Mouse (Mus musculus) MEL (cell line): Measurements from ENCODE around the gene Bptf. TPM values are rescaled to one million over a fixed set of nuclear protein-coding genes. Genes with fewer than 3 reads are reported as not detected.
"Not testable (repeated sequence)": the region's sequence is repeated elsewhere in the genome, so short reads cannot be mapped to it uniquely, and the experiment has no call there.

Experiments used
- DNase-seq: peaks from one replicate; pipeline ENCODE4 v3.0.0; 2011; ENCODE audit warnings: low read depth, low spot score
- H3K27ac ChIP-seq: 2 replicates; pipeline ENCODE4 v1.5.1; 2012; ENCODE audit warnings: low read depth, mild to moderate bottlenecking, control low read depth, low read length, moderate library complexity; ENCODE audit not compliant: control insufficient read depth
- H3K27me3 ChIP-seq, 2 experiments: fragments of 150-350 bp in 1 of 2; sonication (generic) in 1 of 2; 2 replicates each; pipeline ENCODE4 v1.6.1; 2012; ENCODE audit warnings: low read length in 2 of 2, mild to moderate bottlenecking in 2 of 2, improper control_type of control experiment in 1 of 2, moderate library complexity in 1 of 2; ENCODE audit not compliant: insufficient read depth in 2 of 2, control insufficient read depth in 1 of 2
- H3K36me3 ChIP-seq, 2 experiments: 2 replicates each; pipeline ENCODE4 v1.6.1; 2012 to 2014; ENCODE audit warnings: low read length in 2 of 2, improper control_type of control experiment in 1 of 2, inconsistent platforms in 1 of 2, mild to moderate bottlenecking in 1 of 2; ENCODE audit not compliant: insufficient read depth in 2 of 2, control insufficient read depth in 1 of 2
- H3K4me1 ChIP-seq, 2 experiments: fragments of 150-350 bp in 1 of 2; sonication (generic) in 1 of 2; 2 replicates each; pipeline ENCODE4 v1.6.1; 2012; ENCODE audit warnings: low read length in 2 of 2, improper control_type of control experiment in 1 of 2, mild to moderate bottlenecking in 1 of 2; ENCODE audit not compliant: insufficient read depth in 2 of 2, control insufficient read depth in 1 of 2
- H3K4me3 ChIP-seq, 2 experiments: fragments of 150-350 bp in 1 of 2; sonication (generic) in 1 of 2; 2 replicates each; pipeline ENCODE4 v1.5.1; 2012; ENCODE audit warnings: low read depth in 2 of 2, low read length in 2 of 2, mild to moderate bottlenecking in 2 of 2, moderate library complexity in 2 of 2, control low read depth in 1 of 2, improper control_type of control experiment in 1 of 2; ENCODE audit not compliant: control insufficient read depth in 1 of 2, insufficient read depth in 1 of 2
- H3K79me2 ChIP-seq: 2 replicates; pipeline ENCODE4 v1.6.1; 2012; ENCODE audit warnings: mild to moderate bottlenecking, low read length, moderate library complexity; ENCODE audit not compliant: control insufficient read depth, poor library complexity, insufficient read depth
- H3K9ac ChIP-seq: 2 replicates; pipeline ENCODE4 v1.6.1; 2012; ENCODE audit warnings: low read depth, mild to moderate bottlenecking, control low read depth, low read length, moderate library complexity; ENCODE audit not compliant: control insufficient read depth, poor library complexity, severe bottlenecking
- H3K9me3 ChIP-seq: fragments of 150-350 bp; sonication (generic); replicated peaks from 2 replicates; pipeline ENCODE4 v1.6.1; 2012; ENCODE audit warnings: mild to moderate bottlenecking, low read length, improper control_type of control experiment, moderate library complexity; ENCODE audit not compliant: insufficient read depth
- CHD2 ChIP-seq: IDR thresholded peaks from 2 replicates; pipeline ENCODE4 v1.6.1; 2011; ENCODE audit warnings: low read length, improper control_type of control experiment
- CTCF ChIP-seq, 3 experiments: IDR thresholded peaks in 2 of 3; conservative IDR thresholded peaks in 1 of 3; 2 replicates each; pipeline ENCODE4 v1.5.1; 2011 to 2012; ENCODE audit warnings: low read length in 3 of 3, low read depth in 2 of 3, mild to moderate bottlenecking in 2 of 3, improper control_type of control experiment in 1 of 3, inconsistent platforms in 1 of 3, mixed read lengths in 1 of 3, moderate library complexity in 1 of 3; ENCODE audit not compliant: control insufficient read depth in 1 of 3, insufficient read depth in 1 of 3, poor library complexity in 1 of 3, severe bottlenecking in 1 of 3
- ELF1 ChIP-seq: IDR thresholded peaks from 2 replicates; pipeline ENCODE4 v1.6.1; 2014; ENCODE audit warnings: low read depth, mild to moderate bottlenecking, inconsistent platforms, low read length, improper control_type of control experiment, moderate library complexity
- ETS1 ChIP-seq: IDR thresholded peaks from 2 replicates; pipeline ENCODE4 v1.6.1; 2012; ENCODE audit warnings: low read depth, mild to moderate bottlenecking, inconsistent platforms, low read length, improper control_type of control experiment, moderate library complexity
- JUND ChIP-seq: IDR thresholded peaks from 2 replicates; pipeline ENCODE4 v1.6.1; 2011; ENCODE audit warnings: low read depth, mild to moderate bottlenecking, improper control_type of control experiment, low read length
- MAX ChIP-seq: IDR thresholded peaks from 2 replicates; pipeline ENCODE4 v1.6.1; 2011; ENCODE audit warnings: low read length, improper control_type of control experiment
- MAZ ChIP-seq: IDR thresholded peaks from 2 replicates; pipeline ENCODE4 v1.6.1; 2012; ENCODE audit warnings: low read depth, mild to moderate bottlenecking, inconsistent platforms, low read length, improper control_type of control experiment
- MEF2A ChIP-seq: IDR thresholded peaks from 2 replicates; pipeline ENCODE4 v1.6.1; 2014; ENCODE audit warnings: low read depth, mild to moderate bottlenecking, inconsistent platforms, low read length, improper control_type of control experiment; ENCODE audit not compliant: poor library complexity, insufficient replicate concordance, severe bottlenecking; ENCODE audit errors: extremely low read depth
- MYC ChIP-seq: IDR thresholded peaks from 2 replicates; pipeline ENCODE4 v1.6.1; 2011; ENCODE audit warnings: low read depth, mild to moderate bottlenecking, low read length, improper control_type of control experiment, moderate library complexity
- POLR2A ChIP-seq, 2 experiments: IDR thresholded peaks; 2 replicates each; pipeline ENCODE4 v1.6.1; 2011 to 2012; ENCODE audit warnings: low read length in 2 of 2, mild to moderate bottlenecking in 2 of 2, control low read depth in 1 of 2, improper control_type of control experiment in 1 of 2, low read depth in 1 of 2, moderate library complexity in 1 of 2; ENCODE audit not compliant: control insufficient read depth in 1 of 2, insufficient read depth in 1 of 2, poor library complexity in 1 of 2
- POLR2AphosphoS5 ChIP-seq: IDR thresholded peaks from 2 replicates; pipeline ENCODE4 v1.6.1; 2012; ENCODE audit warnings: low read depth, borderline replicate concordance, mild to moderate bottlenecking, inconsistent platforms, low read length, moderate library complexity, mixed read lengths
- RAD21 ChIP-seq: IDR thresholded peaks from 2 replicates; pipeline ENCODE4 v1.6.1; 2011; ENCODE audit warnings: mild to moderate bottlenecking, low read depth, low read length, improper control_type of control experiment
- RCOR1 ChIP-seq: IDR thresholded peaks from 2 replicates; pipeline ENCODE4 v1.6.1; 2012; ENCODE audit warnings: low read depth, mild to moderate bottlenecking, inconsistent platforms, low read length, improper control_type of control experiment
- SIN3A ChIP-seq: IDR thresholded peaks from 2 replicates; pipeline ENCODE4 v1.6.1; 2012; ENCODE audit warnings: low read length, improper control_type of control experiment, inconsistent platforms
- SMC3 ChIP-seq: IDR thresholded peaks from 2 replicates; pipeline ENCODE4 v1.6.1; 2011; ENCODE audit warnings: low read depth, low read length, improper control_type of control experiment
- TAL1 ChIP-seq: IDR thresholded peaks from 2 replicates; pipeline ENCODE4 v1.6.1; 2012; ENCODE audit warnings: mild to moderate bottlenecking, inconsistent platforms, low read length, moderate library complexity, mixed read lengths
- UBTF ChIP-seq: IDR thresholded peaks from 2 replicates; pipeline ENCODE4 v1.6.1; 2012; ENCODE audit warnings: low read depth, mild to moderate bottlenecking, inconsistent platforms, low read length, improper control_type of control experiment, moderate library complexity, borderline replicate concordance; ENCODE audit not compliant: insufficient read depth
- ZKSCAN1 ChIP-seq: IDR thresholded peaks from 2 replicates; pipeline ENCODE4 v1.6.1; 2012; ENCODE audit warnings: low read depth, mild to moderate bottlenecking, inconsistent platforms, low read length, improper control_type of control experiment, moderate library complexity
- polyA plus RNA-seq, 2 experiments: library from polyadenylated mRNA; stranded (reverse) in 1 of 2; unstranded in 1 of 2; fragments of >175 nt in 1 of 2; fragments of >200 nt in 1 of 2; gene quantifications; 2 replicates each; pipeline versions ENCODE4 v1.2.1 to v1.2.4; 2012; ENCODE audit warnings: low replicate concordance in 2 of 2, low read depth in 1 of 2; ENCODE audit not compliant: insufficient read length in 2 of 2, insufficient read depth in 1 of 2, missing spikeins in 1 of 2
- total RNA-seq: library from RNA; depleted of rRNA; stranded (reverse); fragments of 300-350 nt; gene quantifications from 2 replicates; pipeline ENCODE4 v1.2.3, GENCODE M21; 2012

Gene Bptf
- total and polyA plus RNA-seq, 3 experiments, result 27.5 to 55.4 (median 52.7) TPM

GRCm38 (mm10) chr11:107063067-107063466, 68.9 kb downstream of the Bptf start:
- no peaks in the 10 kb centered on the region for H3K9me3 ChIP-seq
- no peaks in the 10 kb centered on the region for H3K79me2 ChIP-seq
- peaks cover 0 to 35% of the 10 kb centered on the region in 2 experiments; a peak in 2 of 4 replicates for H3K36me3 ChIP-seq
- H3K9ac ChIP-seq, result no peak overlapping the region
- H3K4me3 ChIP-seq, result no peak overlapping the region
- TF ChIP-seq RAD21 (no peak), ETS1 (no peak), MAX (no peak), CHD2 (no peak), CTCF (IDR thresholded peaks at IDR 0.05 in 2 of 3, conservative IDR thresholded peaks at IDR 0.05 in 1 of 3; ENCODE audit: control insufficient read depth in 1 of 3, insufficient read depth in 1 of 3, low read depth in 2 of 3, low read length in 3 of 3, poor library complexity in 1 of 3, severe bottlenecking in 1 of 3) (no peak), SMC3 (no peak), ZKSCAN1 (no peak), POLR2A (IDR thresholded peaks at IDR 0.05; ENCODE audit: control insufficient read depth in 1 of 2, insufficient read depth in 1 of 2, low read depth in 1 of 2, low read length in 2 of 2, poor library complexity in 1 of 2) (no peak), SIN3A (no peak), MYC (no peak), MAZ (no peak), MEF2A (no peak), TAL1 (no peak), JUND (no peak), RCOR1 (no peak), POLR2AphosphoS5 (no peak)
- TF ChIP-seq, all 39 proteins: peak for 0
- no peaks in the 10 kb centered on the region for H3K27me3 ChIP-seq
- no peak overlapping the region for H3K27ac ChIP-seq
- DNase-seq, result no peak
- H3K4me1 ChIP-seq, result no peaks in the 10 kb centered on the region

GRCm38 (mm10) chr11:107060941-107061340, 71.0 kb downstream of the Bptf start:
- no peak for DNase-seq
- H3K4me3 ChIP-seq, result no peak overlapping the region
- no peaks in the 10 kb centered on the region for H3K27me3 ChIP-seq
- H3K79me2 ChIP-seq, result no peaks in the 10 kb centered on the region
- H3K4me1 ChIP-seq, result no peaks in the 10 kb centered on the region
- no peak for TF ChIP-seq POLR2AphosphoS5
- no peak for TF ChIP-seq POLR2A (IDR thresholded peaks at IDR 0.05; ENCODE audit: control insufficient read depth in 1 of 2, insufficient read depth in 1 of 2, low read depth in 1 of 2, low read length in 2 of 2, poor library complexity in 1 of 2)
- TF ChIP-seq UBTF, result no peak
- TF ChIP-seq ELF1, result no peak
- no peak for TF ChIP-seq TAL1
- TF ChIP-seq MEF2A, result no peak
- H3K36me3 ChIP-seq, result peaks cover 0 to 40% of the 10 kb centered on the region in 2 experiments; a peak in 2 of 4 replicates
- no peak overlapping the region for H3K9ac ChIP-seq
- H3K9me3 ChIP-seq, result no peaks in the 10 kb centered on the region
- H3K27ac ChIP-seq, result no peak overlapping the region

DNA sequence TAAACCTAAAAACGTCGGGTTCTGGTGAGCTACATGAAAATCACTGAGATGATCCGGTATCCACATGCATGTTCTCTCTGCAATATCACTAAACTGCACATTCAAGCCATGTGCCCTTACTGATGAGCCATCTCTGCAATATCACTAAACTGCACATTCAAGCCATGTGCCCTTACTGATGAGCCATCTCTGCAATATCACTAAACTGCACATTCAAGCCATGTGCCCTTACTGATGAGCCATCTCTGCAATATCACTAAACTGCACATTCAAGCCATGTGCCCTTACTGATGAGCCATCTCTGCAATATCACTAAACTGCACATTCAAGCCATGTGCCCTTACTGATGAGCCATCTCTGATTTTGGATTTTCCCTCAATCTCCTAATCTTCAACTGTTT, 72.3 kb downstream of the Bptf start:
- H3K27me3 ChIP-seq, DNase-seq, H3K4me1 ChIP-seq, H3K9ac ChIP-seq, H3K79me2 ChIP-seq, H3K9me3 ChIP-seq, H3K4me3 ChIP-seq, H3K27ac ChIP-seq: not testable (repeated sequence)
- H3K36me3 ChIP-seq, result peaks cover 0 to 40% of the 10 kb centered on the region in 2 experiments; a peak in 2 of 4 replicates
